In genomic region chr1:150913586-150914136, GRCm38 (mm10) we compare ENCODE assay signal across 25 mouse cellular contexts.
DNase-seq lines count a peak whose midpoint lies in the region; ATAC-seq and TF ChIP-seq lines count a peak whose summit lies in the region.
"Had no signal": no experiment of that assay in that cellular context is flagged by ENCODE, and none has a peak within 500 bp of the region (broad histone marks: within the 10 kb centered on the region; RNA-seq: fewer than 3 reads in every experiment).

No protein-coding gene starts in this region.

- 64% methylated on average over 5 of the region's 5 CpGs for WGBS in forebrain, embryonic 15.5 days
- WGBS in forebrain, embryonic 11.5 days: 81% methylated on average over 5 of the region's 5 CpGs
- WGBS in forebrain, postnatal 0 days: 62% methylated on average over 5 of the region's 5 CpGs

- no peaks in the 10 kb centered on the region for H3K4me1 ChIP-seq in forebrain, embryonic 15.5 days
- H3K4me1 ChIP-seq in forebrain, embryonic 11.5 days (replicated peaks; ENCODE audit: control insufficient read depth, insufficient read depth, low read length): no peaks in the 10 kb centered on the region
- no peaks in the 10 kb centered on the region for H3K4me1 ChIP-seq in forebrain, postnatal 0 days (ENCODE audit: insufficient read depth)
- H3K4me1 ChIP-seq: hindbrain, embryonic 15.5 days had no signal

- no peak overlapping the region for H3K4me3 ChIP-seq in forebrain, embryonic 15.5 days
- H3K4me3 ChIP-seq in forebrain, embryonic 11.5 days (ENCODE audit: low read depth, low read length): no peak overlapping the region
- H3K4me3 ChIP-seq in forebrain, postnatal 0 days (ENCODE audit: low read depth, low read length): no peak overlapping the region
- H3K4me3 ChIP-seq: embryonic facial prominence, embryonic 10.5 days; embryonic facial prominence, embryonic 13.5 days; erythroblast, embryonic 14.5 days; hindbrain, embryonic 12.5 days; hindbrain, embryonic 15.5 days had no signal

- no peak for TF ChIP-seq CTCF in brain, embryonic 14.5 days (IDR thresholded peaks at IDR 0.05; ENCODE audit: borderline replicate concordance, extremely low read depth, insufficient read depth, insufficient read length)
- no peak for TF ChIP-seq CTCF in forebrain, postnatal 0 days (IDR thresholded peaks at IDR 0.05; ENCODE audit: low read depth)

- ATAC-seq in forebrain, embryonic 15.5 days (replicated peaks): peak; percentile 74
- no peak for ATAC-seq in forebrain, embryonic 11.5 days (replicated peaks; ENCODE audit: low FRiP score)
- ATAC-seq in forebrain, postnatal 0 days: peak; percentile 83
- ATAC-seq: CD4-positive, CD25-positive, alpha-beta regulatory T cell, adult 4 months; intestine, postnatal 0 days had no signal

- H3K36me3 ChIP-seq in forebrain, embryonic 15.5 days: no peaks in the 10 kb centered on the region
- no peaks in the 10 kb centered on the region for H3K36me3 ChIP-seq in forebrain, embryonic 11.5 days (ENCODE audit: control insufficient read depth, insufficient read depth, low read length)
- H3K36me3 ChIP-seq in forebrain, postnatal 0 days (ENCODE audit: insufficient read depth): no peaks in the 10 kb centered on the region
- H3K36me3 ChIP-seq: embryonic facial prominence, embryonic 10.5 days; embryonic facial prominence, embryonic 13.5 days; hindbrain, embryonic 12.5 days; hindbrain, embryonic 15.5 days had no signal

- no peak overlapping the region for H3K4me2 ChIP-seq in forebrain, embryonic 15.5 days (replicated peaks)
- H3K4me2 ChIP-seq in forebrain, embryonic 11.5 days (ENCODE audit: low read depth, low read length, severe bottlenecking): no peak overlapping the region
- no peak overlapping the region for H3K4me2 ChIP-seq in forebrain, postnatal 0 days (ENCODE audit: low read depth)
- H3K4me2 ChIP-seq: embryonic facial prominence, embryonic 13.5 days; heart, embryonic 11.5 days; hindbrain, embryonic 12.5 days; hindbrain, embryonic 15.5 days had no signal

- H3K27me3 ChIP-seq in forebrain, embryonic 15.5 days: no peaks in the 10 kb centered on the region
- no peaks in the 10 kb centered on the region for H3K27me3 ChIP-seq in forebrain, embryonic 11.5 days (ENCODE audit: control insufficient read depth, insufficient read depth, low read length)
- H3K27me3 ChIP-seq in forebrain, postnatal 0 days (ENCODE audit: insufficient read depth, low read length): no peaks in the 10 kb centered on the region
- H3K27me3 ChIP-seq: embryonic facial prominence, embryonic 13.5 days; hindbrain, embryonic 12.5 days; hindbrain, embryonic 15.5 days had no signal

- H3K9me3 ChIP-seq in forebrain, embryonic 15.5 days: no peaks in the 10 kb centered on the region
- H3K9me3 ChIP-seq in forebrain, embryonic 11.5 days (ENCODE audit: control insufficient read depth, low read length): no peaks in the 10 kb centered on the region
- H3K9me3 ChIP-seq in forebrain, postnatal 0 days (ENCODE audit: low read length): no peaks in the 10 kb centered on the region
- H3K9me3 ChIP-seq: embryonic facial prominence, embryonic 10.5 days; embryonic facial prominence, embryonic 13.5 days; hindbrain, embryonic 12.5 days; hindbrain, embryonic 15.5 days had no signal

- TF ChIP-seq POLR2A in brain, embryonic 14.5 days (IDR thresholded peaks at IDR 0.05; ENCODE audit: borderline replicate concordance, extremely low read depth, insufficient read depth, insufficient read length, poor library complexity, severe bottlenecking): no peak

- no peak for DNase-seq in forebrain, embryonic 11.5 days (ENCODE audit: low spot score)
- peak; percentile 39 for DNase-seq in brain, adult 2 months (ENCODE audit: low read depth, low spot score)
- DNase-seq in brain, embryonic 14.5 days (ENCODE audit: low read depth): peak; percentile 78
- peak; percentile 53 for DNase-seq in forebrain, postnatal 0 days
- no peak for DNase-seq in urinary bladder, adult 2 months (ENCODE audit: low spot score)
- no peak for DNase-seq in neural tube, embryonic 10.5 days (ENCODE audit: extremely low spot score, low spot score)
- DNase-seq: adrenal gland, adult 8-10 months; adrenal gland, postnatal 25 days; cerebellum, adult 11-12 months; cerebellum, adult 8-10 months; cerebellum, postnatal 10 days; cerebellum, postnatal 36 days; embryo, embryonic 11 days; gastrocnemius, postnatal 10 days; gastrocnemius, postnatal 36 days; kidney, adult 8-10 months had no signal

- no peak overlapping the region for H3K27ac ChIP-seq in forebrain, embryonic 15.5 days (replicated peaks)
- no peak overlapping the region for H3K27ac ChIP-seq in forebrain, embryonic 11.5 days (ENCODE audit: low read depth, low read length)
- H3K27ac ChIP-seq in forebrain, postnatal 0 days (ENCODE audit: low read depth, low read length): no peak overlapping the region
- H3K27ac ChIP-seq: embryonic facial prominence, embryonic 10.5 days; embryonic facial prominence, embryonic 13.5 days; hindbrain, embryonic 12.5 days; hindbrain, embryonic 15.5 days had no signal

- H3K9ac ChIP-seq in forebrain, embryonic 15.5 days (replicated peaks): no peak overlapping the region
- H3K9ac ChIP-seq in forebrain, embryonic 11.5 days (ENCODE audit: low read length): no peak overlapping the region
- no peak overlapping the region for H3K9ac ChIP-seq in forebrain, postnatal 0 days
- H3K9ac ChIP-seq: embryonic facial prominence, embryonic 13.5 days; hindbrain, embryonic 12.5 days; hindbrain, embryonic 15.5 days had no signal

Comparison
In these comparisons a context has a peak if more than half of its experiments do, and no peak if none do; other contexts are left out.
1. DNase-seq: peak in brain, adult 2 months (single experiment), brain, embryonic 14.5 days (single experiment) and forebrain, postnatal 0 days (single experiment); none in forebrain, embryonic 11.5 days (single experiment), urinary bladder, adult 2 months (single experiment) and neural tube, embryonic 10.5 days (single experiment).